Mouse (Mus musculus) frontal cortex, postnatal 25 days (tissue): Measurements from ENCODE around the gene Stx7.
A peak's percentile ranks its signal among the peaks of the same experiment; 100 is the strongest.
"Not testable (repeated sequence)": the region's sequence is repeated elsewhere in the genome, so short reads cannot be mapped to it uniquely, and the experiment has no call there.

ENCODE experiments used
- DNase-seq, 2 experiments: peaks; one replicate each; pipeline ENCODE4 v3.0.0; 2022; ENCODE audit warnings: low spot score in 2 of 2

Gene Stx7

DNA sequence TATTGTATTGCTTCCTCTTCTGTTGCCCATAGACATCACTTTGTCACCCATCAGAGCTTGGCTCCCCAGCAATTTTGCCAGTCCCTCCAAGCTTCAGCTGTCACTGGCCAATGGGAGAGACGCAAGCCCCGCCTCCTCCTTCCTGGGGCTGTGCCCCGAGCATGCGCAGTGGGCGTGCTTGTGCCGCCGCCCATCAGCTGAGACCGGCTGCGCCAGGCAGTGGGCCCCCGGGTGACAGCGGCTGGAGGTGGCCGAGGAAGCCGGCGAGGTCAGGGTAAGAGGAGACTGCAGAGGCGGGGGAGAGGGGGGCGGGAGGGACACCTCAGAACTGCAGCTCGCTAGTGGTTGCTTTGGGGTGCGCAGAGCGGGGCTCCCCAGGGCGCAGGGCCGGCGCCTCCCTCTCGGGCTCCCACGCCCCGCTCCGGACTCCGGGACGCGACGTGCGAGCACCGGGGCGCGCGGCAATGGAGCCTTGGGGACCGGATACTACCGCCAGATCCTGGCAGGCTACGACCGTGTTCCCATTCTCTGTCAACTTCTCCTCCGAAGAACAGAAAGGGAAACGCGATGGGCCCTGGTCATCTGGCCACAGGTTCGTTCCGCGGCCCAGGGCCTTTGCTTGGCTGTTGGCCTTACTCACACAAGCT, at the start of gene Stx7:
TSS of gene Stx7 (plus strand) at position 168 of the 647 bp plus-strand sequence.
- DNase-seq: peak; percentile 67 to 84

DNA sequence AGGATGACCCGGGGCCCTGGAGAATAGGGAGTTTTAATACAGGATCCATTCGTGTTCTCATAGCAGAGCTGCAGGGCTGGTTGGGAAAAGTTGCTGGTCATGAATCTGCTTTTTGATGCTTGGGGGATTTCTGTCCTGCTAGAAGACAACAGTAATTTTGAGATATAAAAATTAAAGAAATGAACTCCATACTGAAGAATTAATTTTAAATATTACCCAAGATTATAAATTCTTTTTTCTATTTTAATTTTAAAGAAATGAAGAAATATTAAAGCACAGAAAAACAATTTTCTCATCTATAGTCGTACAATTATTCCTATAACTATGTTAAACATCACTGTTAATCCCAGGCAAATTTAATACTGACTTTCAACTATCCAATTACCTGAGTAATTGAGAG, 47.3 kb upstream of the Stx7 start, which contains the start of gene Taar8c:
TSS of gene Taar8c (minus strand) at position 101 of the 400 bp plus-strand sequence.
- not testable (repeated sequence) for DNase-seq

DNA sequence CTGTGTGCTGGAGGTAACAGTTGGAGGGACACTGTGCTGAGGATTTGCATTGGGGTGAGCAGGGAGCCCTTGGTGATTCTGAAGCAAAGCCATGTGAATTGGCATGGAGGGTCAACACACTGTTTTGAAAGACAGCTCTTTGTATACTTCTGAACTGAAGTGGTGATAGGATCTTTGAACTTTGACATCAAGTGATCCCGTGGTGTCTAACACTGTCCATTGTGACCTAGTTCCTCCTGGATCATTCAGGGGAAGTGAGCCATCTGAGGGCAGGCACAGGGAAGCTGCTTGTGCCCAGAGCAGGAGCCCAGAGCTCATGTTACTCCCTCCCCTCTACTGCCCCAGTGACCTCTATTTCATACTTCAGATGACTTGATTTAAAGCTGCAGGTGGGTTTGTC, 45.8 kb upstream of the Stx7 start:
- not testable (repeated sequence) for DNase-seq

DNA sequence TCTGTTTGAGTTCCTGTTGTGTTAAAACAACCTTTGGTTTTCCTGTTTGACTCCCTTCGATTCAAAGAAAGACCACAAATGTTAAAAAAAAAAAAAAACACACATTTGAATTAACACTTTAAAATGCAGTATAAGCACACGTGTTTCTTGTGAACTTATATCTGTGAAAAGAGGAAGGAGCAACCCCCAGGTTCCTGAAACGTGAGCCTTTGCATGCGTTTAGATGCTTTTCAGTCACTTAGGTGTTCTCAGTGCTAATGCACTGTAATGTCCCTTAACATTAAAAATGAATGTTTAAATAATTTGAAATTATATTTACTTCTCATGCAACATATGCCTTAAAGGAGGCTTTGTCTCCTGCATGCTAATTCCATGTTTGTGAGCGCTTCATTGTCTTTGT, 41.4 kb upstream of the Stx7 start:
- no peak for DNase-seq

DNA sequence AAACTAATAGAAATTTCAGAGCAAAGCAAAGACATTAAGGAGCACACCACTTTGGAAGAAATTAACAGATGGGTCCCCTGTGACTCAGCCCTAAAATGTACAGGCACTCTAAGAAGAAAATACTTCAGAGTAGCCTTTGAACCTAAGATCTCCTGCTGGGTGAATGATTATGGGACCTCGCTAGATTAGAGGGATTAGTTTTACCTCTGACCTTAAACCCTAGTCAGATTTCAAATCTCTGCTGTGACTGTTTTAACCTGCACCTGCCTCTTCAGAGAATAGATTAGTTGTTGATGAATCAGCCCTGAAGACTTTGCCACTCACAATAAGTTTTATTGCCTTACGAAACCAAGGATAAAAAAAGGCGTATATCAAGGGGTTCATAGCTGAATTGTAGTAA, 40.9 kb upstream of the Stx7 start:
- DNase-seq: no peak

DNA sequence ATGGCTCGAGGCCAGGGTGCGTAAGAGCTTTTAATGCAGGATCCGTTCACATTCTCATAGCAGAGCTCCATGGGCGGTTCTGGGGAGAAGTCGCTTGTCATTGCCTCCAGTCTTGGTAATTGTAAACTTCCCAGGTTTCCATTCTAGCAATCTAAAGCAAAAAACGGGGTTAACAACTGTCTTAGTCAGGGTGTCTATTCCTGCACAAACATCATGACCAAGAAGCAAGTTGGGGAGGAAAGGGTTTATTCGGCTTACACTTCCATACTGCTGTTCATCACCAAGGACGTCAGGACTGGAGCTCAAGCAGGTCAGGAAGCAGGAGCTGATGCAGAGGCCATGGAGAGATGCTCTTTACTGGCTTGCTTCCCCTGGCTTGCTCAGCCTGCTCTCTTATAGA, 39.7 kb upstream of the Stx7 start, which contains the start of gene Taar9:
TSS of gene Taar9 (minus strand) at position 101 of the 400 bp plus-strand sequence.
- DNase-seq: not testable (repeated sequence)

DNA sequence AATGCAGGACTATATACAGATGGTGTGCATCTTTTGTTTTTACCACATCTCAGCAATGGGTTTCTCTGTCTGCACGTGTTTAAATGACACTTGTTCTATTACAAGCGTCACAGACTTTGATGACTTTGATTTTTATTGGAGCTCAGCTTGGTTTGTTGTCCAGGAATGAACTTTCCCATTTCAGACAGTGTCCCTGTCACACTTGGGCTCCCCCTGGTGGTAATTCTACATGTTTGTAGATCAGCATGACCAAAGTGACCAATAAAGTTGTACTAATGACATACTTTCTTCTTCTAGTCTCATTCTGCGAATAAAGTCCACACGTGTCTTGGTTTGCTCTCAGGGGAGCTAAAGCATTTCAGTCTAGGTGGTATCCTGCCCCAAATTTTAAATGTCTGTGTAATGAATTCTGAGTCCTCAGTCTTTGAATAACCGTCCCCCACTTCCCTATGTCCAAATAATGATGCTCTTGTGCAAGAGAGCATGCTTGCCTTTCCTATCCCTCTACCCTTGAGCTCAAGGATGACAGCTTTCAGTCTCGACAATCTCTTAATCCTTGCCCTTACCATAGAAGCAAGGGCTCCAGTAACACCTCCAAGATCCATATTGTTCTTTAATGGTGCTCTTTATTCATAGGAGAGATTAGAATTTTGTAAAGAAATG, 37.9 kb upstream of the Stx7 start:
- no peak for DNase-seq

DNA sequence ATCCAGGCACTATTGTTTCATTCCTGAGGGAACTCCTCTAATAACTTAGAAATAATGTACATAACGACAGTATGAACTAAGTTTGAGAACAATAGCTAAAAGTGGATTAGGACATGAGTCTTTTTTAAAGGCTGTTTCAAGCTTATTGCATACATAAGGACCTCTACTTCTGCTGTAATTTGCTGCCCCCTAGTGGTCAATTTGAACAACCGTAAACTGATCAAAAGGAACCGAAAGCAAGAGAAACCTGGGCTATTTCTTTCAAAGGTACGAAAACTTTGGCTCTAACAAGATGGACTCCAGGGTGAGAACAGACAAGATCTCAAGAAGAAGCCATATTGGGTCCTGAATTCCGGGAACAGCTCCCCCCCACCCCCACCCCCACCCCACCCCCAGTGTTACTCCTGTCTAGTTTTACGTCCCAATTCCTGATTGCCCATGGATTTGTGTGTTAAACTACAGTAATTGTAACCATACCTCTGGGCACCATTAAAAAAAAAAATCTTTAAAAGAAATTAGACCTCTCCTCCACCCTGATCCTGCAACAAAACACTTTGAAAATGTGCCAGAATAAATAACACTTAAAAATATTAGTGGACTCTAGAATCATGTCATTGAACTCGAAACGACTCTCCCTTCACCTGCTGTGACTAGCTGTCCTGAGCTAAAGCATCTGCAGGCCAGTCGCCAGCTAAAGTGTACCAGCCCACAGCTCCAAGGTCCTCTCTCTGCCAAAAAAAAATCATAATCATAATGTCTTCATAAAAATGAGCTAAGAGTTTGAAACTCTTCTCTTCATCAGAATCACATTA, 17.4 kb upstream of the Stx7 start:
- DNase-seq: peak in 1 of 2 experiments; percentile 23

DNA sequence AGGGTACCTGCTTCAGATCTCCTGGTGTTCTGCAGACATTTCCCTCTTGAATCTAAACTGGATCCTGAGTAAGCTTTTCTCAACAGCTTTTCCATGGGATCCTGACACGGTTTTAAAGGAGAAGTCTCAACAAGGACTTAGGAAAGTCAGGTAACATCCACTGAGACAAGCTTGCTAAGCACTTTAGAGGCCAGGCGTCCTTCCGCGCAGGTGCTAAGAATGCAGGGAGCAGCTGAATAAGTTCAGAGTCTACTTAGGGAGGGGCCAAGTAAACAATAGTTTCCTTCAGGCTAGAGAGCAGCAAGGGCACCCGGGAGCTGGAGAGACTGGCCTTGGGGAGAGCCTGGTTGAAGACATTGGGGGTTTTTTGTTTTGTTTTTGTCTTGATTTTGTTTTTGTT, 16.8 kb upstream of the Stx7 start:
- DNase-seq: no peak

DNA sequence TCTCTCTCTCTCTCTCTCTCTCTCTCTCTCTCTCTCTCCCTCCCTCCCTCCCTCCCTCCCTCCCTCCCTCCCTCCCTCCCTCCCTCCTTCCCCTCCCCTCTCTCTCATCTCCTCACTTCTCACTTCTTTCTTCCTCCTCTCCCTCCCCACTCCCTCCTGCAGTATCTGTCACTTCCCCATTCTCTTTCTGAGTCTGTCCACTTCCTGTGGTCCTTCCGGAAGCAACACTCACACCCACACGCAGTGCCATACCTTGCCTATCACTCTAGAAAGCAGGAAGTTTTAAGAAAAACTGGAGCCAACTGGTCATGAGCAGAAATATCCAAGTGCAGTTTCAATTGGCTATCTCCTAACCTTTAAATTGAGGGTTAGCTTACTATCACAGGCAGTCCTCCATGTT, 16.0 kb upstream of the Stx7 start:
- DNase-seq: no peak

DNA sequence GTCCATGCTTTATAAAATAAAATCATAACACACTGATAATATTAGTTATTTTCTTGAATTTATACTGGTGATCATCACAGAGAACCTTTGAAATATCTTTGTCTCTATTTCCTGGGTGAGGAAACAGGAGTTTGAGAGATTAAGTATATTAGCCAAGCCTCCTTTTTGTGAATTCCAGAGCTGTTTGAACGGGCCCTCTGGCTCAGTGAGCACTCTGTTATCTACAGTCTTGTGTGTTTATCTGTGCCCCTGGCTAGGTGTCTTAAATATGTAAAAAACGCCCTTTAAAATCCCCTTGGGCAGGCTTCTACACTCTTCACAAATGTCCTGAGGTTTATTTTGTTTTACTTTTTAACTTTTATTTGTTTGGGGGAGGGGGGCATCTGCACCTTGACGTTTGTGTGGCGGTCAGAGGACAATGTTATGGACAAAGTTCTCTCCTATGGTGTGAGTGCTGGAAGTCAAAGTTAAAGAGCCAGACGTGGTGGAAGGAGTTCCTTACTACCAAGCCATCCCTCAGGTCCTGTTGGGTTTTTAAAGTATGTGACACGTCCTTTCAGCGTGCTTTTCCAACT, 14.9 kb upstream of the Stx7 start:
- no peak for DNase-seq

DNA sequence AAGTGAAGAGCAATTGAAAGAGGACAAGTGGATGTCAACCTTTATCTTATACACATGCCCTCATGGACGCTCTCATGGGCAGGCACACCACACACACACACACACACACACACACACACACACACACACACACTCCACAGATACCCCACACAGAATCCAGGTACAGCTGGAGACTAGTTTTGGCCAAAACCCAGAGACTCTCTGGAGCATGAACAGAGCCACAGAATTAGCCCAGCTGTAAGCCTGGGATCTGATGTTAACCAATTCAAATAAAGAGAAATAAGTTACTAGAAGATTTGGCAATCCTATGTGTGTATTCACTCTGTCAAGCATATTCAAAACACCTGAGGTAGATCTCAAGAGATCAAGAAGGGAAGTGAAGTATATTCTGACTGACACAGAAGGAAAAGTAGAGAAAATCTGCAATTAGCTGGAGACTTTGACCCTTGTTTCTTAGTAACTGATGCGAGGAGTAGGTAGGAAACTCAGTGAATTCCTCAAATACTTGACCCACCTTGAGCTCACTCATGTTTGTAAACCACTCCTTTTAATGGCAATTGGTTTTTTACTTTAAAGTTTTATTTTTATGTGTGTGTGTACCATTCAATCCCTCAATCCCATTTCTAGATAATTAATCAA, 10.4 kb upstream of the Stx7 start:
- no peak for DNase-seq

DNA sequence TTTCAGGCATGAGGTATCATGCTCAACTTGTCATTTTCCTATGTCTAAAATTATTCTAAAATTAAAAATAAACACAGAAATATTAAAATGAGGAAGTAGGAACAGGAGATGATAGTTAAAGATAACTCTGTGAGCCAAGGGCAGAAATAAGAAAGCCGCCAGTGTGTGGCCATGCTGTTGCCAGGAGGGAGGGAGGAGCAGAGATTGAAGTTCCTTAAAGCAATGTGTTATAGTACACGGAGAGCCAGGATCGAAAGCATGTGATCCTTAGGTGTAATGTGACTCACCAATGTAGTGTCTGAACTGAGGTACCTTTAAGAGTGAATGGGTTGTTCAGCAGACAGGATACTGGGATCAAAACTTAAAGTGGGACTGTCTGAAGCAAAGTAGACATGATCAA, 6.4 kb upstream of the Stx7 start:
- DNase-seq: no peak

DNA sequence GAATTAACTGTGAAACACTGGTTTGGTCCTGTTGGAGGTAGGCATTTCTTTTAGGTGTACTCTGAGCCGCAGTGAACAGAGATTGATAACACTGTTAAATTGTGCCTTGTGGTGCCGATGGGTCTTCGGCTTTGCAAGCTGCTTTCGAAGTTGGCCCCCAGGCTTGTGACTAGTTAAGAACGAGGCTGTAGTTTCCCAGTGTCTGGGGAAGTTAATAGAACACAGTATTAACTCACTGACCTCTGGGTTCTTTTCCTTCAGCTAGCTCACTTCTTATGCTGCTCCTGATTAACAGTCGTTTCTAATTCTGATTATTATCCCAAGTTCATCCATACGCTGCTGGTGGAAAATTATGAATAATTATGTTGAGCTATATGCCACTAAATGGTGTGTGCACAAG, 984 bp downstream of the Stx7 start:
- DNase-seq: no peak

DNA sequence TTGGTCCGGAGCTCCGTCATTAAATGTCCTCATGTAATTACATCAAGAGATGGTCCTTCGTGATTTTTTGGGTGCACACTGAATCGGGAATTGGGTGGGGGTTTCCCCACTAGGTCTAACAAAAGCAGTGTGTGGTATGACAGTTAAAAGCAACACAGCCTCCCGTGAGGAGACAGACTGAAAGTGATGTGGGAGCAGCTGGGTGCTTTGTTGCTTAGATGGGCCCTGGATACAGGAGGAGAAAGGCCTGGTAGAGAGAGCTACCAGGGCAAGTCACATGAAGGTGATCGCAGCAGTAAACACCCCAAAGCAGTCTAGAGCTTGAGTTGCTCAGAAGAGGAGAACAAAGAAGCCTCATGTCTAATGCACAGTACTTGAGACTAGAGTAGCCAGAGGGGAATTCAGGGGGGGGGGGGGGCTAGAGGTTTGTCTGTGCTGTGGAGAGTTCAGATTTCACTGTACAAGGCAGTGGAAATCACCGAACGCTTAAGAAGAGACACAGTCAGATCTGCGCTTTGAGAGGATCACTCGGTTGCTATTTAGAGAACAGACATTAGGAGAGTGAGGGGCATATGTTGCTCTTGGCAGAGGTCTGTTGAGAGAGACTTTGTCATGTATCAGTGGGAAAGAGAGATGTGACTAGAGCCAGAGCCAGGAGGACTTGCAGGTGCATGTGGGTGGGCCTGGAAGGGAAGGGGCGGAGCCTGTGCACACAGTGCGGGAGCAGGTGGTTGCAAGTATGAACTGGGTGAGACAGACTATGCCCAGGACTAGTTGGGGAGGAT, 9.6 kb downstream of the Stx7 start:
- no peak for DNase-seq

DNA sequence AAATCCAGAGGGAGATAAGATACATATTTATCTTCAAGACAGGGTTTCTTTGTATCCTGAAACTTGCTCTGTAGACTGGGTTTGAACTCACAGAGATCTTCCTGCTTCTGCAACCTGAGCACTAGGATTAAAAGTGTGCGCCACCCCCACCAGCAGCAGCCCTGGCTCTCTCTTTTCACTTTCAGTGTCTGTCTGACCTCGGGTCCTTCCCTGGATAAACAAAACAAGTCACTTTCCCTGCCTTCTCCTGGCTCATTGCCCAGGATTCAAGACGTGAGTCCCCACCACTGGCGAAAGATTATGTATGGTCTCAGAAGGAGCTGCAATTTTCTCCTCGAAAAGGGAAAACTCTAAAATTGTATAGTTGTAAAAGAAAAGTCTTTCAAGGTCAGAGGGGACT, 10.5 kb downstream of the Stx7 start:
- no peak for DNase-seq

DNA sequence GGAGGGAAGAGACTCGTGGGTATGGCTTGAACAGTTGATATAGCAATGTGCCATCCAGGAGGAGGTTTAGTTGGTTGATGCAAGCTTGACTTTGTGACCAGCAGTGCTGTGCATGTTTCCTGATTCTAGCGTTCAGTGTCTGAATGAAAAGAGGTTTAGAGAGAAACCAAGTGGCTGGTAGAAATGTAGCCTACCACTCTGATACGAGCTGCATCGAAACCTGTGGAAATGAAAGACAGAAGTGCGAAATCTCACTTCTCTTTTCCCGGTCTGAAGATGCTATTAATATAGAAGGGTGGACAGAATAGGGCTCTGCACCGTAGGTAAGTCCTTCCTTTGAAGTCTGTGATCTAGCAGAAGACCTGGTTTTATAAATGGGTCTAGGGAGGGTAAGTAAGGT, 11.2 kb downstream of the Stx7 start:
- DNase-seq: no peak

DNA sequence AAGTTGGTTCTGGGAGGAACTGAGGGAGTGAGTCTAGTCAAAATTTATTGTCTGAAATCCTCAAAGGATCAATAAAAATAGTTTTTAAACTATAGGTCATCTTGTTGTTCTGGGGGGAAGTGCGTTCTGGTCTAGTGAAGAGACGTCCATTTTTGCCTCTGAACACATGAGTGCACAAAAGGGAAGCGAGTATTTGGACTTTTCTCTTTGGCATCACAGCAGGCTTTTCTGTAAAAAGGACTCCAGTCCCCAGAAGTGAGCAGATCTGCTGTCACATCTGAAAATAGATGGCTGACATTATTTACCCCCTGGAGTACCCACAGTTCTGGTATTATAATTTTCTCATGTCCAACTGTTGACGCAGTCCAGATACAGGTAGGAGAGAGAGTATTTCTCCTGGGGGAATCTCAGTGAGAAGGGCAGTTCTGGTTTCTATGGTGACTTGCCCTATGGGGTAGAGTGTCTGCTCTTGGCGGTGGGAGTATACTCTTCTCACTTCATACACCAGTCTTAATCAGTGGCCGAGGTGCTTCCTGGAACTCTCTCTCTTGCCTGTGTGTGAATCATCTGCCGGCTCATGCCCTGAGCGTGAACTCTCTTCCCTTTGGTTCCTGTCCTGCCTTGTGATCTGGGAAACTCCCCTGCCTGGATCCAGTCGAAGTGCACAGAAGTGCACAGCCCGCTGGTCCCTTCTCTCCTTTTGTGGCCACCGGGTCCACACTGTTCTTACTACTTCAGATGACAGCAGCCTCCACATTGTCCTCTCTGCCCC, 15.2 kb downstream of the Stx7 start:
- no peak for DNase-seq

DNA sequence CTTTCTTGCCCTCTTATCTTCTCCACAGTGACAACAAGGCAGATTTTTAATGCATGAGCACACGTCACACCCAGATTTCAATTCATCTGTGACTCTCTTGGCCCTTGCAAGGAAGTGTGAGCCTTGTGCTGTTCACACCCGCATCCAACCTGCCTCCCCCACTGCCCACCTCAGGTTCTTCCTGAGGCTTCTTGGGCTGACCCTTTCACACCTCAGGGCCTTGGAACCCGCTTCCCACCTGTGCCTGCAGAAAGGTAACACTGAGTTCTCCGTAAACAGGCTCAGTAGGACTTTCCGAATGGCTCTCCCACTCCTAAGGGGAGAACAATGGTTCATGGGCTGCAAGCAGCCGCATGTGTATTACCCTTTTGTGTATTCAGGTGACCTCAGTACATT, 15.8 kb downstream of the Stx7 start:
- no peak for DNase-seq

DNA sequence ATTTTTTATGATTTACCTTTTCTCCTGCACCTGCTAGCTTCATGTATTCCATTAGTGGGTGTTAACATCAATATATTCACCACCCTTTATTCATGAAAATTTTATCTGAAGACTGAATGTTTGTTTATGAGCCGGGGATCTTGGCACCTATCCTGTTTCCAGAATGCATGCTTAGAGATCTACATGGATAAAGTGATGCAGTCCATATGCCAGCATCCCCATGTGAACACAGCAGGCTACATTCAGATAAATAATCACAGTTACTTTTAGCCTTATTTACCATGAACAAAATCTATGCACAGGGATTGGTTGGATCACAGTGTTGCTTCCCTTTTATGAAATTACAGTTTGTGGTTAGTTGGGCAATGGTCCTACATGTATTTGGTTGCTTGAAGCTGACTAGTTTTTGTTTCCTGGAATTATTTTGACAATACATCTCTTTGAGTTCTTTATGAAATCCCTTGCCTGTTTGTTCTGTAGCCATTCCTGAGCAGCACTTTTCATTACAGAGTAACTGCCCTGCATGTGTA, 16.5 kb downstream of the Stx7 start:
- DNase-seq: no peak
